Mouse (Mus musculus): ENCODE data around the gene Slc25a41. TPM values are rescaled to one million over a fixed set of nuclear protein-coding genes. Genes with fewer than 3 reads are reported as not detected.

The Slc25a41 gene
- total and polyA plus RNA-seq, 2 experiments from 2014 or later = not detected

DNA sequence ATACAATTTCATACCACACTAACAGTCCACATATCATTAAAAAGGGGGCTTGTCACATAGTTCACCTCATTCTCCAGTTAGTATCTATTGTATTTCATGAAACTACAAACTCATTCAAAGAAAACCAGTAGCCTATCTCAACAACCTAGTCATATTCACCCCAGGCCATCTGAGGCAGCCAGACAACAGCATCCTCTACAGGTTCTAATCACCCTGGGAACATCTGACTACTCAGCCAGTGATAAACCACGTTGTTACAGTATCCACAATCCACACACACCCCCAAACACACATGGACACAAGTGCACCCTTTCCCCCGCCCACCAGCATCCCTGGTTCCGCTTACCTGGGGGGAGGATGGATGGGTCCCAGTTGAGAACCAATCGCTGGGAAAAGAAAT lies 14.0 kb downstream of the Slc25a41 start:
- Histone ChIP-seq H3K4me1 (ENCODE audit: insufficient read depth) (peaks cover 7% of the 10 kb centered on the region), H3K9ac (no peak overlapping the region), H3K9me3 (ENCODE audit: low read length) (no peaks in the 10 kb centered on the region), H3K36me3 (ENCODE audit: insufficient read depth) (peaks cover 56% of the 10 kb centered on the region), H3K4me2 (ENCODE audit: low read depth) (no peak overlapping the region), H3K4me3 (ENCODE audit: low read depth, low read length) (no peak overlapping the region), H3K27me3 (ENCODE audit: insufficient read depth, low read length) (no peaks in the 10 kb centered on the region), H3K27ac (ENCODE audit: low read depth, low read length) (no peak overlapping the region)
- DNase-seq (no peak), ATAC-seq (no peak)
- WGBS = 91% methylated on average over 4 of the region's 4 CpGs
- TF ChIP-seq CTCF (IDR thresholded peaks at IDR 0.05; ENCODE audit: low read depth) = no peak

DNA sequence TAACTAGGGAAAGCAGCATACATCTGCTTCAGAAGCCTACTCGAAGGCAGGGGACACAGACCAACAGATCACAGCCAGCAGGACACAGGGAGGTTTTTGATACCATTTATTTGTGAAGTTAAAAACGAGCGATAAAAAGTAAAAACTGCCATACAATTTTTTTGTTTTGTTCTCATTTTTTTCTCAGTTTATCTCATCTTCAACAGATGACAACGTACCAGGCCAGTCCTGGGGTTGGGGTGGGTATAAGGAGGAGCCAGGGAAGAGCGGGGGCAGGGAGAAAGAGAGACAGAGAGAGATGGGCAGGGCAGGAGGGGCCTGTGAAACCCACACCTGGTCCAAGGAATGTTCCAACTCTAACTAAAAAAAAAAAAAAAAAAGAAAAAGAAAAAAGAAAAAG lies 20.5 kb downstream of the Slc25a41 start:
- 89% methylated on average over 5 of the region's 5 CpGs for WGBS
- Histone ChIP-seq H3K9ac (no peak overlapping the region), H3K9me3 (ENCODE audit: low read length) (no peaks in the 10 kb centered on the region), H3K4me2 (ENCODE audit: low read depth) (no peak overlapping the region), H3K27ac (ENCODE audit: low read depth, low read length) (no peak overlapping the region), H3K27me3 (ENCODE audit: insufficient read depth, low read length) (no peaks in the 10 kb centered on the region), H3K36me3 (ENCODE audit: insufficient read depth) (peaks cover 64% of the 10 kb centered on the region), H3K4me1 (ENCODE audit: insufficient read depth) (no peaks in the 10 kb centered on the region), H3K4me3 (ENCODE audit: low read depth, low read length) (no peak overlapping the region)
- DNase-seq (no peak), ATAC-seq (no peak)
- no peak for TF ChIP-seq CTCF (IDR thresholded peaks at IDR 0.05; ENCODE audit: low read depth)

DNA sequence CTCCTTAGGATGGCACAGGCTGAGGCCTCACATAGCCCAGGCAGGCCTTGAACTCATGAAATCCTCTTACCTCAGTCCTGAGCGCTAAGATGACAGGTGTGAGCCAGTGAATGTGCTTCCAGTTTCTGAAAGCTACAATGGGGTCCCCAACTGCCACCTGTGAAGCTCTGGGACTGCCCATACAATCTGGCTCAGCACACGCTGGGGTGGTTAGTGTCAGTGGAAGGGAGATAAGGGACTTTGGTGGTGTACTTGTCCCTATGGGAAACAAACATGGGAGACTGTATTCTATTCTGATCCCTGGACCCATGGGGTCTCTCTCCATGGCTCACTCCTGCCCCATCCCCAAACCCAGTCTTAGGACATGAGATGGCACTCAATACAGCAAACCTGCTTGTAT lies 21.8 kb downstream of the Slc25a41 start:
- Histone ChIP-seq H3K9ac (no peak overlapping the region), H3K9me3 (ENCODE audit: low read length) (no peaks in the 10 kb centered on the region), H3K4me2 (ENCODE audit: low read depth) (no peak overlapping the region), H3K4me3 (ENCODE audit: low read depth, low read length) (no peak overlapping the region), H3K27me3 (ENCODE audit: insufficient read depth, low read length) (no peaks in the 10 kb centered on the region), H3K27ac (ENCODE audit: low read depth, low read length) (no peak overlapping the region), H3K4me1 (ENCODE audit: insufficient read depth) (no peaks in the 10 kb centered on the region), H3K36me3 (ENCODE audit: insufficient read depth) (peaks cover 51% of the 10 kb centered on the region)
- no peak for TF ChIP-seq CTCF (IDR thresholded peaks at IDR 0.05; ENCODE audit: low read depth)
- DNase-seq (no peak), ATAC-seq (no peak)
- WGBS = 81% methylated on average over 2 of the region's 2 CpGs

DNA sequence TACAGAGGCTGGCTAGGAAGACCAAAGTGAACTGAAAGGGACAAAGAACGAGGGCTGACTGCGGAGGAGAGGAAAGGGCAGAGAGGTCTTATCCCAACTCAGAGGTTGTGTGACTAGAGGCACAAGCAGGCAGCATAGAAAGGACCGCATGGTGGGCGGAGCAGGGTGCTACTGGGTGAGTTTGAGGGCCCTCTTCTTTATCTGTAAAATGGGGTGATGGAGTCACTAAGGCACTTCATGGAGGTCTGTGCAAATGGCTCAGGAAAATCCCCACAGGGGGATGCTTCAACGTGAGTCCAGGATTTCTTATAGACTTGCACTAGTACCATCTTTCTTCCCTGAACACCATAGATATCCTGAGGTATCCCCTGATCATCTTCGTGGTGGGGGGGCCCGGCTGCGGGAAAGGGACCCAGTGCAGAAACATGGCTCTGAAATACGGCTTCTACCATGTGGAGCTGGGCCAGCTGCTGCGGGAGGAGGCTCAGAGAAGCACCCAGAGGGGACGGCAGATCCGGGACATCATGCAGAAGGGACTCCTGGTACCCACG lies 29.1 kb downstream of the Slc25a41 start:
- ATAC-seq (no peak), DNase-seq (no peak)
- Histone ChIP-seq H3K9me3 (ENCODE audit: low read length) (no peaks in the 10 kb centered on the region), H3K27me3 (ENCODE audit: insufficient read depth, low read length) (no peaks in the 10 kb centered on the region), H3K9ac (peak overlapping the region; percentile 96; the same call in 1 of the 2 replicates), H3K4me2 (ENCODE audit: low read depth) (peak overlapping the region; percentile 83), H3K4me3 (ENCODE audit: low read depth, low read length) (peak overlapping the region; percentile 74), H3K36me3 (ENCODE audit: insufficient read depth) (peaks cover 14% of the 10 kb centered on the region), H3K27ac (ENCODE audit: low read depth, low read length) (peak overlapping the region; percentile 97), H3K4me1 (ENCODE audit: insufficient read depth) (peaks cover 18% of the 10 kb centered on the region)
- 72% methylated on average over 13 of the region's 13 CpGs for WGBS
- TF ChIP-seq CTCF (IDR thresholded peaks at IDR 0.05; ENCODE audit: low read depth) = no peak

DNA sequence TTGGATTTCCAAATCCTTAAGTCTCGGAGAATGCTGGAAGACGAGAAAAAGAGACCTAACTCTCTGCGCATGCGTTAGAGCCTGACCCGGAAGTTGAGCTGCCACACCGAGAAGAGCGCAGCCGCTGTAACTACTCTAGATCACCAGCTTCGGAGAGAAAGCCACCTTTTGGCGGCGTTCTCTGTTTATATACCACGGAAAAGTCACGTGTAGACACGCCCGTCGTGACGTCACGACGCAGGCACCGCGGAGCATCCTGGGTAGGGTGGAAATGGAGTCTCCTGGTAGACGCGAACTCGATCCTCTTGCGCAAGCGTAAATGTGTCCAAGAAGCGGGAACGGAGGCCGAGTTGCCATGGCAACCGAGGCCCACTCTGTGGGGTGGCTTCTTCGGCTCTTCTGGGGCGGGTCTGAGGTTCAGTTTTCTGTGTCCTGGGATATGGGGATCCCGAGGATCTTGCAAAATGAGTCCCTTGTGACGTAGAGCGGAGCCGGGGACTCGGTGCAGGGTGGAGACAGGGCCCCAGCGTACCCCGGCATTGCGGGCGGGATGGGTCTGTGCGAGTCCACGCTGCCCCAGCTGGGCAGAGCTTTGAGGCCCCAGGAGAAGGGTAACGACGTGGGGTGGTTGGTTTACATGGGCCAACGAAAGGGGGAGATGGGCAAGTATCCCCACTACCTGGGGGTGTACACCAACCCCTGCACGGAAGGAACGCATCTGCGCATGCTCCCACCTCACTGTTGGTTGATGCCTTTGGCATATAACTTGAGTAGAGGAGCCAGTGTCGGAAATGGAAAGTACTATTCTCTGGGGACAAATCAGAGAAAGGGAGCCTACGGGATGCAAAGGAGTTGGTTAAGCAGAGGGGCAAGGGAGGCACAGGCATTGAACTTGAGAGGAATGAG lies 30.0 kb downstream of the Slc25a41 start, which contains the start of the genes Gtf2f1 and Gm17949:
Gene Gtf2f1, minus strand, starts transcription at position 53 of the 906 bp plus-strand sequence.
Gene Gm17949, plus strand, starts transcription at position 234 of the 906 bp plus-strand sequence.
- Histone ChIP-seq H3K36me3 (ENCODE audit: insufficient read depth) (peaks cover 22% of the 10 kb centered on the region), H3K4me2 (ENCODE audit: low read depth) (peak within 1 kb of the TSS; percentile 90), H3K4me1 (ENCODE audit: insufficient read depth) (peaks cover 18% of the 10 kb centered on the region), H3K4me3 (ENCODE audit: low read depth, low read length) (peak within 1 kb of the TSS; percentile 74), H3K9ac (peak within 1 kb of the TSS; percentile 96), H3K9me3 (ENCODE audit: low read length) (no peaks in the 10 kb centered on the region), H3K27ac (ENCODE audit: low read depth, low read length) (peak within 1 kb of the TSS; percentile 97), H3K27me3 (ENCODE audit: insufficient read depth, low read length) (no peaks in the 10 kb centered on the region)
- 1% methylated on average over 51 of the region's 51 CpGs for WGBS
- DNase-seq (peak; percentile 100), ATAC-seq (peak; percentile 93)
- TF ChIP-seq CTCF (IDR thresholded peaks at IDR 0.05; ENCODE audit: low read depth) = peak; percentile 56

DNA sequence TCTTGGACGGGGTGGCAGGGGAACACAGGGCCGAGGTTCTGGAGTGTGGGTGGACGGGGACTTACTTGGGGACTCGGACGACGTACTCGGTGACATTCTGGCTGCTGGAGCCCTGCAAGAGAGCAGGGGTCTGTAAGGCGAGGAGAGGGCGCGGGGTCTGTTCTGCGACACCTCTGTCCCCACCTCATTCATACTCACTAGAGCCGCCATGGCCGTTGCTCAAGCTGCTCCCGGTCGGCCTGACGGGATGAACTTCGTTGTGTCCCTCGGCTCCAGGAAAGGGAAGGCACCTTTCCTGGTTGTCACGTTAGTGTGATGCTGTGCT lies 30.6 kb downstream of the Slc25a41 start:
- Histone ChIP-seq H3K9me3 (ENCODE audit: low read length) (no peaks in the 10 kb centered on the region), H3K27ac (ENCODE audit: low read depth, low read length) (peak overlapping the region; percentile 86), H3K27me3 (ENCODE audit: insufficient read depth, low read length) (no peaks in the 10 kb centered on the region), H3K36me3 (ENCODE audit: insufficient read depth) (peaks cover 25% of the 10 kb centered on the region), H3K4me1 (ENCODE audit: insufficient read depth) (peaks cover 18% of the 10 kb centered on the region), H3K4me3 (ENCODE audit: low read depth, low read length) (peak overlapping the region; percentile 74), H3K9ac (peak overlapping the region; percentile 78), H3K4me2 (ENCODE audit: low read depth) (peak overlapping the region; percentile 90)
- TF ChIP-seq CTCF (IDR thresholded peaks at IDR 0.05; ENCODE audit: low read depth) = no peak
- ATAC-seq (peak; percentile 30), DNase-seq (no peak)
- WGBS = under 1% methylated on average over 19 of the region's 19 CpGs
